Mouse (Mus musculus) G1E (cell line): ENCODE data around the gene Gm28308.

Source experiments
- CTCF ChIP-seq: IDR thresholded peaks from 2 replicates; pipeline ENCODE4 v1.5.1; 2012; ENCODE audit warnings: low read depth, low read length, inconsistent platforms, mixed read lengths
- GATA1 ChIP-seq: IDR thresholded peaks from 2 replicates; pipeline ENCODE4 v1.6.1; 2012; ENCODE audit warnings: borderline replicate concordance, low read length, inconsistent platforms, mixed read lengths
- GATA2 ChIP-seq: IDR thresholded peaks from 2 replicates; pipeline ENCODE4 v1.6.1; 2012; ENCODE audit warnings: low read depth, low read length, inconsistent platforms, borderline replicate concordance
- POLR2AphosphoS5 ChIP-seq: IDR thresholded peaks from 2 replicates; pipeline ENCODE4 v1.6.1; 2012; ENCODE audit warnings: low read depth, low read length, inconsistent platforms; ENCODE audit not compliant: insufficient replicate concordance
- TAL1 ChIP-seq: conservative IDR thresholded peaks from 2 replicates; pipeline ENCODE4 v1.6.1; 2012; ENCODE audit warnings: low read depth, low read length, inconsistent platforms, mixed read lengths

DNA sequence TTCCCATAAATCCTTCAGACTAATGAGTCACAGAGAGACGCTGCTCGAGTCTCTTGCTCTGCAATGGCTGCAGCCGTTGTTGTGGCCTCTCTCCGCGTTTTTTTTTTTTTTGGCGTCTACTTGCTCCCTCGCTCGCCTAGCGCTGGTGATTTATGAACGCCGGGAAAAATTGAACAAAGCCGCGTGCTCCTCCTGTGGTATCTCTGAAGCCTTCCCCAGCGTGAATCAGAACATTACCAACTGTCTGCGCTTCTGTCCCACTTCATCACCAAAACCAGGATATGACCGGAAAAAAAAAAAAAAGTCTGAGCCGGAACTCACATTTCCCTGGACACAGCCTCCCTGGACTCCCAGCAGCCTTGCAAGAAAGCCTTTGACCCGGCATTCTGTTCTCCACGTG lies 27.9 kb downstream of the Gm28308 start:
- TF ChIP-seq CTCF (no peak), GATA1 (no peak), GATA2 (no peak), POLR2AphosphoS5 (no peak), TAL1 (no peak)
